Mouse (Mus musculus): ENCODE measurements at regions not wholly inside any gene's neighbourhood (a gene's known extent, or its start where the extent isn't known, plus 50 kb on each side); places are given as distances from the start of the nearest gene placed in this dataset.

GRCm38 (mm10) chr12:107669910-107670309, 181.5 kb downstream of the 3110018I06Rik start:
- WGBS: 86% methylated on average over 10 of the region's 10 CpGs
- no peaks in the 10 kb centered on the region for H3K36me3 ChIP-seq (ENCODE audit: control insufficient read depth, insufficient read depth, low read length)
- no peaks in the 10 kb centered on the region for H3K9me3 ChIP-seq (replicated peaks; ENCODE audit: control insufficient read depth, low read length, poor library complexity, severe bottlenecking)
- H3K4me3 ChIP-seq (ENCODE audit: low read depth, low read length): no peak overlapping the region
- no peaks in the 10 kb centered on the region for H3K27me3 ChIP-seq (ENCODE audit: control insufficient read depth, insufficient read depth, low read depth, low read length)
- H3K27ac ChIP-seq (ENCODE audit: low read length): no peak overlapping the region
- no peaks in the 10 kb centered on the region for H3K4me1 ChIP-seq (ENCODE audit: control insufficient read depth, insufficient read depth, low read length)
- H3K4me2 ChIP-seq (ENCODE audit: low read length): no peak overlapping the region
- ATAC-seq: no peak
- no peak overlapping the region for H3K9ac ChIP-seq (ENCODE audit: low read depth, low read length)

GRCm38 (mm10) chr12:107677076-107677475, 188.6 kb downstream of the 3110018I06Rik start:
- H3K4me1 ChIP-seq (ENCODE audit: control insufficient read depth, insufficient read depth, low read length): no peaks in the 10 kb centered on the region
- H3K9me3 ChIP-seq (replicated peaks; ENCODE audit: control insufficient read depth, low read length, poor library complexity, severe bottlenecking): no peaks in the 10 kb centered on the region
- no peak overlapping the region for H3K4me2 ChIP-seq (ENCODE audit: low read length)
- H3K4me3 ChIP-seq (ENCODE audit: low read depth, low read length): no peak overlapping the region
- no peak for ATAC-seq
- H3K36me3 ChIP-seq (ENCODE audit: control insufficient read depth, insufficient read depth, low read length): no peaks in the 10 kb centered on the region
- 19% methylated on average over 7 of the region's 7 CpGs for WGBS
- H3K9ac ChIP-seq (ENCODE audit: low read depth, low read length): no peak overlapping the region
- H3K27ac ChIP-seq (ENCODE audit: low read length): no peak overlapping the region
- no peaks in the 10 kb centered on the region; the same call in 1 of the 2 replicates for H3K27me3 ChIP-seq (ENCODE audit: control insufficient read depth, insufficient read depth, low read depth, low read length)

- WGBS: 81% methylated on average over 2 of the region's 2 CpGs
- no peak for ATAC-seq
- no peak overlapping the region for H3K27ac ChIP-seq (ENCODE audit: low read length)
Observed at GRCm38 (mm10) chr12:107687447-107687846, 199.0 kb downstream of the 3110018I06Rik start.

GRCm38 (mm10) chr12:107689418-107689817, 201.0 kb downstream of the 3110018I06Rik start:
- no peak overlapping the region for H3K9ac ChIP-seq (ENCODE audit: low read depth, low read length)
- 46% methylated on average over 7 of the region's 7 CpGs for WGBS
- H3K4me3 ChIP-seq (ENCODE audit: low read depth, low read length): no peak overlapping the region
- no peak overlapping the region for H3K4me2 ChIP-seq (ENCODE audit: low read length)
- H3K27me3 ChIP-seq (ENCODE audit: control insufficient read depth, insufficient read depth, low read depth, low read length): no peaks in the 10 kb centered on the region
- no peaks in the 10 kb centered on the region for H3K4me1 ChIP-seq (ENCODE audit: control insufficient read depth, insufficient read depth, low read length)
- H3K9me3 ChIP-seq (replicated peaks; ENCODE audit: control insufficient read depth, low read length, poor library complexity, severe bottlenecking): no peaks in the 10 kb centered on the region
- H3K36me3 ChIP-seq (ENCODE audit: control insufficient read depth, insufficient read depth, low read length): no peaks in the 10 kb centered on the region
- no peak overlapping the region for H3K27ac ChIP-seq (ENCODE audit: low read length)
- no peak for ATAC-seq

More at GRCm38 (mm10) chr12:107687447-107687846, 199.0 kb downstream of the 3110018I06Rik start:
- Histone ChIP-seq H3K36me3 (ENCODE audit: control insufficient read depth, insufficient read depth, low read length) (no peaks in the 10 kb centered on the region), H3K4me2 (ENCODE audit: low read length) (no peak overlapping the region), H3K4me1 (ENCODE audit: control insufficient read depth, insufficient read depth, low read length) (no peaks in the 10 kb centered on the region), H3K9ac (ENCODE audit: low read depth, low read length) (no peak overlapping the region), H3K4me3 (ENCODE audit: low read depth, low read length) (no peak overlapping the region), H3K9me3 (replicated peaks; ENCODE audit: control insufficient read depth, low read length, poor library complexity, severe bottlenecking) (no peaks in the 10 kb centered on the region), H3K27me3 (ENCODE audit: control insufficient read depth, insufficient read depth, low read depth, low read length) (no peaks in the 10 kb centered on the region)

- no peak for ATAC-seq
- Histone ChIP-seq H3K36me3 (ENCODE audit: control insufficient read depth, insufficient read depth, low read length) (no peaks in the 10 kb centered on the region), H3K27me3 (ENCODE audit: control insufficient read depth, insufficient read depth, low read depth, low read length) (no peaks in the 10 kb centered on the region), H3K4me1 (ENCODE audit: control insufficient read depth, insufficient read depth, low read length) (no peaks in the 10 kb centered on the region), H3K9ac (ENCODE audit: low read depth, low read length) (no peak overlapping the region), H3K4me2 (ENCODE audit: low read length) (no peak overlapping the region), H3K4me3 (ENCODE audit: low read depth, low read length) (no peak overlapping the region), H3K27ac (ENCODE audit: low read length) (no peak overlapping the region), H3K9me3 (replicated peaks; ENCODE audit: control insufficient read depth, low read length, poor library complexity, severe bottlenecking) (no peaks in the 10 kb centered on the region)
- 90% methylated on average over 3 of the region's 3 CpGs for WGBS
Observed at GRCm38 (mm10) chr12:107690061-107690460, 201.6 kb downstream of the 3110018I06Rik start.

GRCm38 (mm10) chr12:107693693-107694092, 205.3 kb downstream of the 3110018I06Rik start:
- no peak for ATAC-seq
- H3K4me1 ChIP-seq (ENCODE audit: control insufficient read depth, insufficient read depth, low read length): no peaks in the 10 kb centered on the region
- no peaks in the 10 kb centered on the region for H3K27me3 ChIP-seq (ENCODE audit: control insufficient read depth, insufficient read depth, low read depth, low read length)
- no peak overlapping the region for H3K9ac ChIP-seq (ENCODE audit: low read depth, low read length)
- no peaks in the 10 kb centered on the region for H3K9me3 ChIP-seq (replicated peaks; ENCODE audit: control insufficient read depth, low read length, poor library complexity, severe bottlenecking)
- H3K4me2 ChIP-seq (ENCODE audit: low read length): no peak overlapping the region
- 77% methylated on average over 6 of the region's 6 CpGs for WGBS
- no peaks in the 10 kb centered on the region for H3K36me3 ChIP-seq (ENCODE audit: control insufficient read depth, insufficient read depth, low read length)
- H3K27ac ChIP-seq (ENCODE audit: low read length): no peak overlapping the region
- H3K4me3 ChIP-seq (ENCODE audit: low read depth, low read length): no peak overlapping the region

- H3K9ac ChIP-seq (ENCODE audit: low read depth, low read length): no peak overlapping the region
- H3K4me3 ChIP-seq (ENCODE audit: low read depth, low read length): no peak overlapping the region
- H3K4me1 ChIP-seq (ENCODE audit: control insufficient read depth, insufficient read depth, low read length): no peaks in the 10 kb centered on the region
- H3K27ac ChIP-seq (ENCODE audit: low read length): no peak overlapping the region
- no peak overlapping the region for H3K4me2 ChIP-seq (ENCODE audit: low read length)
- 89% methylated on average over 2 of the region's 2 CpGs for WGBS
- H3K36me3 ChIP-seq (ENCODE audit: control insufficient read depth, insufficient read depth, low read length): no peaks in the 10 kb centered on the region
- no peaks in the 10 kb centered on the region for H3K9me3 ChIP-seq (replicated peaks; ENCODE audit: control insufficient read depth, low read length, poor library complexity, severe bottlenecking)
- H3K27me3 ChIP-seq (ENCODE audit: control insufficient read depth, insufficient read depth, low read depth, low read length): no peaks in the 10 kb centered on the region
- ATAC-seq: no peak
Observed at GRCm38 (mm10) chr12:107695014-107695413, 206.6 kb downstream of the 3110018I06Rik start.

- no peak overlapping the region for H3K4me2 ChIP-seq (ENCODE audit: low read length)
- 93% methylated on average over 13 of the region's 13 CpGs for WGBS
- no peak for ATAC-seq
Observed at GRCm38 (mm10) chr12:107695438-107696267, 207.2 kb downstream of the 3110018I06Rik start.

GRCm38 (mm10) chr12:107700317-107700716, 211.9 kb downstream of the 3110018I06Rik start:
- Histone ChIP-seq H3K4me2 (ENCODE audit: low read length) (no peak overlapping the region), H3K27ac (ENCODE audit: low read length) (no peak overlapping the region), H3K27me3 (ENCODE audit: control insufficient read depth, insufficient read depth, low read depth, low read length) (no peaks in the 10 kb centered on the region), H3K4me3 (ENCODE audit: low read depth, low read length) (no peak overlapping the region), H3K9me3 (replicated peaks; ENCODE audit: control insufficient read depth, low read length, poor library complexity, severe bottlenecking) (no peaks in the 10 kb centered on the region), H3K4me1 (ENCODE audit: control insufficient read depth, insufficient read depth, low read length) (no peaks in the 10 kb centered on the region; the same call in 1 of the 2 replicates), H3K36me3 (ENCODE audit: control insufficient read depth, insufficient read depth, low read length) (no peaks in the 10 kb centered on the region), H3K9ac (ENCODE audit: low read depth, low read length) (no peak overlapping the region)
- no peak for ATAC-seq
- WGBS: 73% methylated on average over 5 of the region's 5 CpGs

More at GRCm38 (mm10) chr12:107695438-107696267, 207.2 kb downstream of the 3110018I06Rik start:
- H3K36me3 ChIP-seq (ENCODE audit: control insufficient read depth, insufficient read depth, low read length): no peaks in the 10 kb centered on the region
- no peak overlapping the region for H3K27ac ChIP-seq (ENCODE audit: low read length)
- no peaks in the 10 kb centered on the region for H3K4me1 ChIP-seq (ENCODE audit: control insufficient read depth, insufficient read depth, low read length)
- H3K4me3 ChIP-seq (ENCODE audit: low read depth, low read length): no peak overlapping the region
- H3K9me3 ChIP-seq (replicated peaks; ENCODE audit: control insufficient read depth, low read length, poor library complexity, severe bottlenecking): no peaks in the 10 kb centered on the region
- no peak overlapping the region for H3K9ac ChIP-seq (ENCODE audit: low read depth, low read length)
- no peaks in the 10 kb centered on the region for H3K27me3 ChIP-seq (ENCODE audit: control insufficient read depth, insufficient read depth, low read depth, low read length)

Measured in midbrain, embryonic 16.5 days (tissue).